Mouse (Mus musculus) kidney, postnatal 10 days (tissue): ENCODE measurements around the gene Ncoa5.

Experiments
- DNase-seq: peaks from one replicate; pipeline ENCODE4 v3.0.0; 2021; ENCODE audit warnings: mixed read lengths

Ncoa5 gene

GRCm38 (mm10) chr2:164991808-164992207 lies 42.9 kb downstream of the Ncoa5 start:
- DNase-seq = no peak

- no peak for DNase-seq
These were observed 43.6 kb downstream of the Ncoa5 start for GRCm38 (mm10) chr2:164991111-164991510.

GRCm38 (mm10) chr2:164988777-164989176 lies 45.9 kb downstream of the Ncoa5 start:
- DNase-seq = peak; percentile 47

- DNase-seq = no peak
These were observed 48.2 kb downstream of the Ncoa5 start for GRCm38 (mm10) chr2:164986371-164987027.

- no peak for DNase-seq
These were observed 48.7 kb downstream of the Ncoa5 start for GRCm38 (mm10) chr2:164985962-164986361.

DNA sequence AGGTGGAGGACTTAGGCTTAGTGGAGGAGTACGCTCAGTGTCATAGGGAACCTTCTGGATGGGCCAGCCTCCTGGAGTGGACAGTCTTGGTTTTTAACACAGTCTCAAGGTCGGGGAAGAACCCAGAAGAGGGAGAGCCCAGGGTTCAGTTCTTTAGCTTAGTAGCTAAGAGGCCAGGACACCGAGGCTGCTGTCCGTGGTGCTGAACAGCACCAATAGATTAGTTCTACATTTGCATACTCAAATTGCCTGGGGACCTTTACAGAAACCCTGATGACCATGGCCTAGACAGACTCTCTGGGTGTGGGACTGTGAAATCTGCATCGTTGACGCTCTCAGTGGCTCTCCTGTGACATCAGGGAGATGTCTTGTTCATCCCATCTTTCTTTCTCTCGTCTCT lies 54.9 kb downstream of the Ncoa5 start:
- DNase-seq = peak; percentile 88

GRCm38 (mm10) chr2:164975611-164976010 lies 59.1 kb downstream of the Ncoa5 start:
- DNase-seq = no peak

- no peak for DNase-seq
These were observed 62.0 kb downstream of the Ncoa5 start for GRCm38 (mm10) chr2:164972646-164973045.

DNA sequence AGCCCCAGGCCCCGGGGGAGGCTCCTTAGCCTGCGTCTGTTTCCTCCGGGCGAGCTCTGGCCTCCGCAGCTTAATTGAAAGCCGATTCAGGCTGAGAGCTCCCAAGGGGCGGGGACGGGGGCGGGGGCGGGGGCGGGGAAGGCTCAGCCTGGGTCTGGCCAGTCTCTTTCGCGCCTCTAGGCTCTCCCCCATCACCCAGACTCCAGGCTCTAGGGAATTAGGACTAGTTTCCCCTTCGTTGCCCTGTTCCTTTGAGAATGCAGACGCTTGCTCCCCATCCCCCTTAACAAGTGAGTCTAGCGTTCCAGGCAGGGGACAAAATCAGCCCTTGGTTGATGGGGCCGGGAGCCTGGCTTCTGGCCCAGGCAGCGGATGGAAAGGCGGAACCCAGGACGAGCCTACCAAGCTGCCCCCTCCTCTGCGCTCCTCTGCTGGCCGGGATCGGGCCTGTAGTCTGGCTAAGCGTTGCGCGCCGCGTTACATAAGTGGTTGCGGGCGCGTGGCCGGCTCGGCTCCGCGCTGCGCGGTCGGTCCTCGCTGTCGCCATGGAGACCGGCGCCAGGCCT lies 64.0 kb downstream of the Ncoa5 start:
- peak; percentile 20 for DNase-seq

DNA sequence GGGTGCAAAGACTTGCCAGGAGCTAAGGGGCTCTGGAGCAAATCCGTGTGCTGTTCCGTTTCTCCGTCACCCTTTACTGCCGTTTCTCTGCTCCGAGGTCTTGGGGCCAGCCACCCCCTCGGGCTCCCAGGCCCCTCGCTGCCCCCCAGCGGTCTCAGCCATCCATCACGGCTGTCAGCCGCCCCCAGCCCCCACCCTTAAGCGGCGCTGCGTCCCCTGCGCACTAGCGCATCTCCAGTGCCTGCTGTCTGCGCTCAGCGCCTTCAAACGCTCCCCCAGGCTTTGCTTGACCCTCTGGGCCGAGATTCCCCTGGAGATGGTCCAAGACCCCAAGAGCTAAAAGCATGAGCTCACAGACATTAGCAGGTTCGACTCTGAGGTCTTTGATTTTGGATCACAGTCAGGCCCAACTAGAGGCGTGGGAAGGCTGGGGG lies 65.3 kb downstream of the Ncoa5 start:
- no peak for DNase-seq

DNA sequence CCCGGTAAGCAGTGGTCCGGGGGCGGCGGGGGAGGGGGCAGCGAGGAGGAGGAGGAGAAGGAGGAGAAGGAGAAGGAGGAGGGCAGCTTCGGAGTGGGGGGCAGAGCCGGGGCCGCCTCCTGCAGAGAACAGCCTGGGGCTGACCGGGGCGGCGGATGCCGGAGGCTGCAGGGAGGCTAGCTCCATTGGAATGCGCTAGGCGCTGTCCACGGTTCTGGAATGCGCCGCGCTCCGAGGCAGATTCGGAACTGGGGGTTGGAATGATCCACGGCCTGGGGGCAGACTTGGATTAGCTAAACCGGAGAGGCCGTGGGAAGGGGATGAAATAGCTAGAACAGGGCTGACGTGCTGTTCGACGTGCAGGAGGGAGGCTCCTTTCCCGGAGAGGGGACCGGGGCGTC lies 66.2 kb downstream of the Ncoa5 start:
- peak; percentile 90 for DNase-seq

GRCm38 (mm10) chr2:164967761-164968440 lies 66.8 kb downstream of the Ncoa5 start:
- no peak for DNase-seq

DNA sequence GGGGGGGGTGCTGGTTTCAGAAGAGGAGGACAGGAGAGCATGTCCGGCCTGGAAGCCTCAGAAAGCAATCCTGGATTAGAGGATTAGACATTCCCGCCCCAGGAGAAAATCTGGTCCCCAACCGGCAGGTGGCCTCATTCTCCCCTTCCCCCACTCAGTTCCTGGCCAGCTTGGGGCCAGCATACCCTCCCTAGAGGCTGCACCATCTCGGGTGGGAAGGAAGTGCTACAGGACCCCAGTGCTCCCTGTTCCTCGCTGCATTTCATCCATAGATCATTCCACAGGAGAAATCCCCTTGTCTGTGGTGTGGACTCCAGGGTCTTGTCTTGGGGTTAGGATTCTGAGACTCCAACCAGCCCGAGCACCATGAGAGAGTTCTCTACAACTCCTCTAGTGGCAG lies 67.5 kb downstream of the Ncoa5 start:
- no peak for DNase-seq

DNA sequence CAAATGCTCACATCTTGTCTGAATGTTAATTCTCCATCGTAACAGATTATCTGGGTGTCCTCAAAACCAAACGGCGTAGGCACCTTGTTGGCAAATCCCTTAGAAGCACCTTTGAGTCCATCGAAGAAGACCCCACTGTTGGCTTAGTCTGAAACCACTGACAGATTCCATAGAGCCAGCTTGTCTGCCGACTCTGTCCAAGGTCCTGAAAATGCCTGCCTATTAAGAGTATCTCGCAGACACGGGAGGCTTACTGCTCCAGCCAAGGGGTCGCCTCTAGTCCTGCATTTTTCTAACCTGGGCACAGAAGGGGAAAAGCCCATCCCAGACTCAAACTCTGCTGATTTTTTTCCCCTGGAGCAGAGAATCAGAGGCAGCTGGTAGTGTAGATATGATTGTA lies 68.3 kb downstream of the Ncoa5 start:
- peak; percentile 76 for DNase-seq

DNA sequence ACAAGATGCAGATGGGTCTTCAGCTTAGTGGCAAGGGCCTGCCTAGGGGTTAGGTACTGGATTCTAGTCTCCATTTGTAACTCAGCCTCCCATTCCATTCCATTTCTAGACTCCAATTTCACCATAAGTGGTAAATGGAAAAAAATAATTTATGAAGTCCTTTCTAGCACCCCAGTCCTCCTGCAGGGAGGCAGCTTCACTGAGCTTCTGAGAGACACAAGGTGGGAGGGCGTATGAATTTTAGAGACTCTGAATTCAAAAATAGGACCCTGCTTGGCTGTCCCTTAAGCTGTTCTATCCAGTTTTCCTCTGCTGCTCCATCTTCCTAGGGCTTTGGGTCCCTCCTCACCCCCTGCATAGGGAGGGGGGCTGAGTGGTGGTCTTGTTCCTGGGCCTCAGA lies 69.7 kb downstream of the Ncoa5 start:
- no peak for DNase-seq

DNA sequence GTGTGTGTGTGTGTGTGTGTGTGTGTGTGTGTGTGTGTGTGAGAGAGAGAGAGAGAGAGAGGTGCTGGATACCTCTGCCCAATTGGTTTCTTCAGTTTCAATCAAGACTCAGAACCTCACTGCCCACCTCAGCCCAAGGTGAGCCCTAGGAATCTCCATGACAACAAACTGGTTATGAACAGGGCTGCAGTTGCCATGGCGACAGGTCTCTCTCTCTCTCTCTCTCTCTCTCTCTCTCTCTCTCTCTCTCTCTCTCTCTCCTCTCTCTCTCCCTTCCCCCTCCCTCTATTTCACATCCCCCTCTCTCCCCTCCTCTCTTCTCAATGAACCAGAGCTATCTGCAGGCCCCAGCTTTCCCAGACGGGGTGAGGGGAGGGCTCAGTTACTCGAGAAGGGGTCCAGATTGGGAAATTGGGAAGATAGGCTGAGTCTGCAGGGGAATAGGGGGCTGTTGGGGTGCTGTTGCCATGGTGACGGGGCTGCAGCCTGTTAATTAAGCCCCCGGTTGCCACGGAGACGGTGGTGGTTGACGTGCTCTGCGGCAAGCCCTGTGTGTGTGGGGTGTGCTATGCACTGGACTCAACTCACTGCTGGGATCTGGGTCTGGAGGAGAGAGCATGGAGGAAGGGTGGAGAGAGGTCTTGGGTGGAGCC lies 70.3 kb downstream of the Ncoa5 start:
- no peak for DNase-seq

- DNase-seq = no peak
These were observed 72.5 kb downstream of the Ncoa5 start for GRCm38 (mm10) chr2:164962183-164962580.

GRCm38 (mm10) chr2:164961506-164962182 lies 73.0 kb downstream of the Ncoa5 start:
- peak; percentile 84 for DNase-seq

DNA sequence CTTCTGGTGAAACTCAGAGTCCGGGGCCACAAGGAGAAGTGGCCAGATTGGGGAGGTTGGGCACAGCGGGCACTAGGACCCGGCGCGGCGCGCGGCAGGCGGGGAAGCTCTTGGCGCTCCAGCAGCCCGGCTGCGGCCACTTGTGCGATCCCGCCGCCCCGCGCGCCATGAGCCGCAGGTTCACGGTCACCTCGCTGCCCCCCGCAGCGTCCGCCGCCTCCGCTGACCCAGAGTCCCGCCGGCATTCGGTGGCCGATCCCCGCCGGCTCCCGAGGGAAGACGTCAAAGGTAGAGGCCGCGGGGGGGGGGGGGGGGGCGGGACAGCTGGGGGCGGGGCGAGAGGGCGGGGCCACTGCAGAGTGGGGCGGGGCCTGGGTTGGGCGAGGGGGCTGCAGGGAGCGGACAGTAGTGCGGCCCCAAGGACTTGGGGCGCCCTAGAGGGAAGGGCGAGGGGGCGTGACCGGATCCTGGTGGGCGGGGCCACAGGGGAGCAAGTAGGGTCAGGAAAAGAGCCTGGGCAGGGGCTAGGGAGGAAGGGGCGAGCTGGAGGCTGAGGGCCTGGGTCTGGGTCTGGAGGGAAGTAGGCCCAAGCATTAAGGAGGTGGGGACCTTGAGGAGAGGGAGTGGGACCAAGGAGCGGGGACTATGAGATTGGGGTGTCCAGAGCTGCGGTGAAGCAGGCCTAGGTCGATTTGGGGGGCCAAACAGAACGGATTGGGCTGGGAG lies 73.8 kb downstream of the Ncoa5 start, which contains the start of gene Slc12a5:
TSS of gene Slc12a5 (plus strand) at position 87 of the 726 bp plus-strand sequence.
- DNase-seq = peak; percentile 78

DNA sequence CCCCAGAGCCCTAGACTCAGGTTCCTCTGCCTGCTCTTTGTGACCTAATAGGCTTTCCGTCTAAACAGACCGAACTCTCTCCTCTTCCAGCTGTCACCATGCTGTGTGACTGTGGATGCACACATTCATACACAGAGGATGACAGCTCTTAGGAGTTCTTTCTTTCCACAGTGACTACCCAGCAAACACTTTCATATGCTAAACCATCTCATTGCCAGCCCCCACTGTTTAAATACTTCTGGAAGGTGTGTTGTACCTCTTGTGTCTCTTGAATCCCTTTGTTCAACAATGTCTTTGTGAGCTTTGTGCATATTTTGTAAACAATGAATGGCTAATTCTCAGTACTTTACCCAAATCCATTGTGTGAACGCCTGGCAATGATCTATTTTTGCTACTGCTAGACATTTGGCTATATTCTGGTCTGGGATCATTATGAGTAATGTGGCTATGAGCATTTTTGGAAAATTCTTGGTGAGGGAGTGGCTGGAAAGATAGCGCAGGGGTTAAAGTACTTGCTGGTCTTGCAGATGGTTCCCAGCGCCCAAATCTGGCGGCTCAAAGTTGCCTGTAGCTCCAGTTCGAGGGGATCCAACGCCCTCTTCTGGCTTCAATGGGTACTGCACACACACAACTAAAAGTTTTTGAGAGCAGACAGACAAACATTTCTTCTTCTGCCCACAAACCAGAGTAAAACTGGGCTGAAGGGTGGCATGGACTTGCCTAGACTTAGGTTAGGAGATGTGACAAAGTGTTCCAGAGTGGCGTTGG lies 76.9 kb downstream of the Ncoa5 start:
- DNase-seq = no peak

DNA sequence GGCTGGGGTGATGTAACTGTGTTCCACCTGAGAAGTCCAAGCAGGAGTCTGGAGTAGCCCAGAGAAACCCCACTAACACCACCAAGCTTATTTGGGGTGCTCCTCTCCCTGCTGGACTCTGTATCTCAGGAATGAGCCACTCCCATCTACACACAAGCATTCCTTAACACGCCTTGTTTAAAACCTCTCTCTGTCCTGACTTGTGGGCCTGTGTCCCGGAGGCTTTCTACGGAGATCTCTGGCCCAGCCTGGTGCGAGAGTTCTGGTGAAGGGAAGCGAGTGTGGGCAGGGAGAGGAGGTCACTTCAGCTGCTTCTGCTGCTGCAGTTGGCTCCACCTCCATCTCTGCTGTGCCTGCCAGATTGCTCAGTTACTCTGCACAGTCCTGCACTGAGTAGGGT lies 78.5 kb downstream of the Ncoa5 start:
- DNase-seq = no peak

DNA sequence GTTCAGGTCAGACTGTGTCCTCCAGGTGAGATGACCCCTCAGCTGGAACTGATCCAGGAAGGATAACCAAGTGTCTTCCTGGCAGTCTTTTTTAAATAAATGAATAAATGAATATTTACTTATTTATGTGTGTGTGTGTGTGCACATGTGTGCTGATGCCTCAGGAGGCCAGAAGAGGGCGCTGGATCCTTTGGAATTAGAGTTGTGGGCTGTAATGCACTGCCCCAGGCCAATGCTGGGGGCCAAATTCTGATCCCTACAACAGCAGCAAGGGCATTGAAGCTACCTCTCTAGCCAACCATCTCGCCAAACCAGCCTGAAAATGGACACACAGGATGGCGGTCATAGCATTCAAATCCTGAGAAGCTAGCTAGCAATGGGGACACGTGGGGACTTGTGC lies 78.9 kb downstream of the Ncoa5 start:
- no peak for DNase-seq
